Mouse (Mus musculus): ENCODE results near the gene Arid3a. TPM values are rescaled to one million over a fixed set of nuclear protein-coding genes. Genes with fewer than 3 reads are reported as not detected.

Gene Arid3a
- polyA plus RNA-seq, 1 experiment from 2014 or later = 5.9 TPM

- in situ Hi-C loops (cut with MboI; ENCODE audit: low pct_unique_long_range_greater_than_20kb) = loop anchor here (5.0 to 10.0 kb wide), 4 partner anchors 87 to 270 kb away; partner anchors contain the start of gene Cbarp
- ChIA-PET CTCF (interaction anchor here (1.0 to 3.9 kb wide), 20 partner anchors 8 to 181 kb away, joined by 3 to 46 read pairs (median 4); partner anchors contain the start of genes Cbarp, Cirbp, Med16 and Wdr18), POLR2A (interaction anchor here (0.5 to 1.6 kb wide), 14 partner anchors 9 to 156 kb away, joined by 3 to 11 read pairs (median 3); partner anchors contain the start of genes Polr2e and Sbno2)
- DNase-seq (ENCODE audit: low read depth, low spot score) = peak; percentile 97
- TF ChIP-seq CTCF (IDR thresholded peaks at IDR 0.05) = no peak
- ATAC-seq = peak; percentile 86
- no peaks in the 10 kb centered on the region for H3K27me3 ChIP-seq
Measured at GRCm38 (mm10) chr10:79984871-79985270, 58.0 kb downstream of the Arid3a start.

- ATAC-seq (no peak), DNase-seq (ENCODE audit: low read depth, low spot score) (no peak)
- CTCF ChIA-PET = interaction anchor here (1.0 to 3.9 kb wide), 18 partner anchors 11 to 180 kb away, joined by 3 to 46 read pairs (median 4); partner anchors contain the start of genes Cbarp, Cirbp, Med16 and Wdr18
- TF ChIP-seq CTCF (IDR thresholded peaks at IDR 0.05) = no peak
- POLR2A ChIA-PET = interaction anchor here (0.5 to 1.6 kb wide), 14 partner anchors 9 to 179 kb away, joined by 3 to 6 read pairs (median 3); partner anchors contain the start of genes Cbarp and Sbno2
- in situ Hi-C loops (cut with MboI; ENCODE audit: low pct_unique_long_range_greater_than_20kb) = loop anchor here (5.0 to 10.0 kb wide), 4 partner anchors 87 to 269 kb away; partner anchors contain the start of gene Cbarp
- no peaks in the 10 kb centered on the region for H3K27me3 ChIP-seq
Measured at GRCm38 (mm10) chr10:79985334-79986231, 58.7 kb downstream of the Arid3a start.

- ChIA-PET CTCF (interaction anchor here (0.9 to 3.9 kb wide), 11 partner anchors 27 to 180 kb away, joined by 3 to 46 read pairs (median 3); partner anchors contain the start of genes Cbarp, Cirbp and Wdr18), POLR2A (interaction anchor here (0.5 to 1.6 kb wide), 12 partner anchors 8 to 179 kb away, joined by 3 to 6 read pairs (median 4); partner anchors contain the start of gene Cbarp)
- TF ChIP-seq CTCF (IDR thresholded peaks at IDR 0.05) = no peak
- ATAC-seq (no peak), DNase-seq (ENCODE audit: low read depth, low spot score) (no peak)
- H3K27me3 ChIP-seq = no peaks in the 10 kb centered on the region
- in situ Hi-C loops (cut with MboI; ENCODE audit: low pct_unique_long_range_greater_than_20kb) = loop anchor here (5.0 to 10.0 kb wide), 4 partner anchors 86 to 268 kb away; partner anchors contain the start of gene Cbarp
Measured at GRCm38 (mm10) chr10:79986232-79986878, 59.5 kb downstream of the Arid3a start.

GRCm38 (mm10) chr10:79986963-79987362 lies 60.1 kb downstream of the Arid3a start:
- H3K27me3 ChIP-seq = no peaks in the 10 kb centered on the region
- in situ Hi-C loops (cut with MboI; ENCODE audit: low pct_unique_long_range_greater_than_20kb) = loop anchor here (5.0 to 10.0 kb wide), 4 partner anchors 85 to 268 kb away; partner anchors contain the start of gene Cbarp
- DNase-seq (ENCODE audit: low read depth, low spot score) (no peak), ATAC-seq (no peak)
- CTCF ChIA-PET = interaction anchor here (0.9 to 3.9 kb wide), 11 partner anchors 44 to 179 kb away, joined by 3 to 46 read pairs (median 3); partner anchors contain the start of genes Cbarp and Cirbp
- POLR2A ChIA-PET = interaction anchor here (0.5 to 1.6 kb wide), 8 partner anchors 65 to 171 kb away, joined by 3 to 6 read pairs (median 4); partner anchors contain the start of gene Cbarp
- no peak for TF ChIP-seq CTCF (IDR thresholded peaks at IDR 0.05)

GRCm38 (mm10) chr10:79987771-79988505 lies 61.1 kb downstream of the Arid3a start:
- ChIA-PET CTCF (interaction anchor here (1.1 to 3.9 kb wide), 6 partner anchors 43 to 177 kb away, joined by 3 to 46 read pairs (median 4); partner anchors contain the start of gene Cbarp), POLR2A (interaction anchor here (0.8 to 2.0 kb wide), 7 partner anchors 66 to 167 kb away, joined by 3 to 5 read pairs (median 4); no protein-coding TSS in a partner anchor)
- no peak for ATAC-seq
- no peak for DNase-seq (ENCODE audit: low read depth, low spot score)
- no peak for TF ChIP-seq CTCF (IDR thresholded peaks at IDR 0.05)
- in situ Hi-C loops (cut with MboI; ENCODE audit: low pct_unique_long_range_greater_than_20kb) = loop anchor here (5.0 to 10.0 kb wide), 4 partner anchors 84 to 267 kb away; partner anchors contain the start of gene Cbarp
- no peaks in the 10 kb centered on the region for H3K27me3 ChIP-seq

GRCm38 (mm10) chr10:79988506-79989271 lies 61.8 kb downstream of the Arid3a start, which contains the start of gene Cnn2:
TSS of gene Cnn2 (plus strand) at chr10:79988584.
- ChIA-PET CTCF (interaction anchor here (1.1 to 2.1 kb wide), 2 partner anchors 152 to 176 kb away, joined by 4 to 7 read pairs; partner anchors contain the start of gene Cbarp), POLR2A (interaction anchor here (0.8 to 2.0 kb wide), 5 partner anchors 65 to 164 kb away, joined by 3 to 5 read pairs (median 3); no protein-coding TSS in a partner anchor)
- ATAC-seq (no peak), DNase-seq (ENCODE audit: low read depth, low spot score) (no peak)
- TF ChIP-seq CTCF (IDR thresholded peaks at IDR 0.05) = no peak
- H3K27me3 ChIP-seq = no peaks in the 10 kb centered on the region
- in situ Hi-C loops (cut with MboI; ENCODE audit: low pct_unique_long_range_greater_than_20kb) = loop anchor here (5.0 to 10.0 kb wide), 4 partner anchors 84 to 266 kb away; partner anchors contain the start of gene Cbarp

GRCm38 (mm10) chr10:79989272-79989786 lies 62.5 kb downstream of the Arid3a start:
- in situ Hi-C loops (cut with MboI; ENCODE audit: low pct_unique_long_range_greater_than_20kb) = loop anchor here (5.0 to 10.0 kb wide), 4 partner anchors 83 to 265 kb away; partner anchors contain the start of gene Cbarp
- ChIA-PET POLR2A (interaction anchor here (0.6 to 2.0 kb wide), 5 partner anchors 42 to 117 kb away, joined by 3 to 6 read pairs (median 4); no protein-coding TSS in a partner anchor), CTCF (interaction anchor here (0.7 to 2.1 kb wide), 5 partner anchors 18 to 257 kb away, joined by 3 to 7 read pairs (median 4); partner anchors contain the start of gene Cbarp)
- no peak for ATAC-seq
- TF ChIP-seq CTCF (IDR thresholded peaks at IDR 0.05) = no peak
- no peak for DNase-seq (ENCODE audit: low read depth, low spot score)
- no peaks in the 10 kb centered on the region for H3K27me3 ChIP-seq

- in situ Hi-C loops (cut with MboI; ENCODE audit: low pct_unique_long_range_greater_than_20kb) = loop anchor here (5.0 to 10.0 kb wide), 4 partner anchors 82 to 265 kb away; partner anchors contain the start of gene Cbarp
- DNase-seq (ENCODE audit: low read depth, low spot score) = no peak
- peak; percentile 18 for ATAC-seq
- CTCF ChIA-PET = interaction anchor here (0.7 to 2.1 kb wide), 5 partner anchors 18 to 256 kb away, joined by 3 to 7 read pairs (median 4); partner anchors contain the start of gene Cbarp
- no peak for TF ChIP-seq CTCF (IDR thresholded peaks at IDR 0.05)
- POLR2A ChIA-PET = interaction anchor here (0.6 to 1.2 kb wide), 4 partner anchors 38 to 116 kb away, joined by 3 to 6 read pairs (median 3); no protein-coding TSS in a partner anchor
- H3K27me3 ChIP-seq = no peaks in the 10 kb centered on the region
Measured at GRCm38 (mm10) chr10:79989870-79990269, 63.0 kb downstream of the Arid3a start.
